Mouse (Mus musculus) ES-Bruce4 (cell line): Measurements from ENCODE around the gene Pear1. TPM values are rescaled to one million over a fixed set of nuclear protein-coding genes. Genes with fewer than 3 reads are reported as not detected.
A peak's percentile ranks its signal among the peaks of the same experiment; 100 is the strongest.

ENCODE experiments used
- H3K27ac ChIP-seq: 2 replicates; pipeline ENCODE4 v1.5.1; 2012; ENCODE audit warnings: low read length, inconsistent platforms; ENCODE audit not compliant: insufficient read depth
- H3K27me3 ChIP-seq: 2 replicates; pipeline ENCODE4 v1.6.1; 2012; ENCODE audit warnings: mild to moderate bottlenecking, low read length, inconsistent platforms; ENCODE audit not compliant: control insufficient read depth, poor library complexity, insufficient read depth, severe bottlenecking
- H3K36me3 ChIP-seq: 2 replicates; pipeline ENCODE4 v1.6.1; 2012; ENCODE audit warnings: inconsistent platforms, mild to moderate bottlenecking, low read length, moderate library complexity; ENCODE audit not compliant: control insufficient read depth, poor library complexity, insufficient read depth, severe bottlenecking
- H3K4me1 ChIP-seq: one replicate; pipeline ENCODE4 v1.8.1; 2011; ENCODE audit warnings: low read length; ENCODE audit not compliant: control insufficient read depth, insufficient read depth
- H3K4me3 ChIP-seq: 2 replicates; pipeline ENCODE4 v1.5.1; 2011; ENCODE audit warnings: low read depth, mild to moderate bottlenecking, low read length
- H3K9ac ChIP-seq: 2 replicates; pipeline ENCODE4 v1.6.1; 2012; ENCODE audit warnings: low read depth, mild to moderate bottlenecking, inconsistent platforms; ENCODE audit not compliant: poor library complexity, severe bottlenecking
- H3K9me3 ChIP-seq: replicated peaks from 2 replicates; pipeline ENCODE4 v1.6.1; 2012; ENCODE audit warnings: mild to moderate bottlenecking, low read length, inconsistent platforms; ENCODE audit not compliant: control insufficient read depth, poor library complexity, insufficient read depth, severe bottlenecking
- CTCF ChIP-seq: IDR thresholded peaks from one replicate; pipeline ENCODE4 v1.8.1; 2011; ENCODE audit warnings: low read depth, low read length
- EP300 ChIP-seq: IDR thresholded peaks from 2 replicates; pipeline ENCODE4 v1.6.1; 2011; ENCODE audit warnings: low read depth, low read length; ENCODE audit not compliant: insufficient read depth
- POLR2A ChIP-seq: IDR thresholded peaks from one replicate; pipeline ENCODE4 v1.8.1; 2011; ENCODE audit warnings: low read length; ENCODE audit not compliant: insufficient read depth
- polyA plus RNA-seq: library from polyadenylated mRNA; stranded (reverse); fragments of >200 nt; gene quantifications from 2 replicates; pipeline ENCODE4 v1.2.4, GENCODE M21; 2011; ENCODE audit warnings: low read depth; ENCODE audit not compliant: missing spikeins, insufficient read depth, insufficient read length

Pear1 gene
- polyA plus RNA-seq, 1 experiment: 1.9 TPM

GRCm38 (mm10) chr3:87838622-87839021 is 14.5 kb upstream of the Pear1 start:
- Histone ChIP-seq H3K9me3 (no peaks in the 10 kb centered on the region), H3K27me3 (no peaks in the 10 kb centered on the region; the same call in 1 of the 2 replicates), H3K36me3 (no peaks in the 10 kb centered on the region), H3K9ac (no peak overlapping the region), H3K27ac (no peak overlapping the region), H3K4me3 (no peak overlapping the region), H3K4me1 (no peaks in the 10 kb centered on the region)
- no peak for TF ChIP-seq POLR2A
- TF ChIP-seq EP300: no peak
- peak; percentile 87 for TF ChIP-seq CTCF

GRCm38 (mm10) chr3:87833482-87833881 is 9.4 kb upstream of the Pear1 start:
- H3K27me3 ChIP-seq: no peaks in the 10 kb centered on the region
- no peak overlapping the region for H3K9ac ChIP-seq
- no peak overlapping the region for H3K27ac ChIP-seq
- no peak overlapping the region for H3K4me3 ChIP-seq
- TF ChIP-seq CTCF (no peak), POLR2A (no peak), EP300 (no peak)
- H3K9me3 ChIP-seq: no peaks in the 10 kb centered on the region
- no peaks in the 10 kb centered on the region for H3K4me1 ChIP-seq
- H3K36me3 ChIP-seq: no peaks in the 10 kb centered on the region

GRCm38 (mm10) chr3:87832109-87832859 is 8.2 kb upstream of the Pear1 start:
- H3K4me1 ChIP-seq: no peaks in the 10 kb centered on the region
- no peak overlapping the region for H3K9ac ChIP-seq
- no peak overlapping the region for H3K27ac ChIP-seq
- no peaks in the 10 kb centered on the region for H3K9me3 ChIP-seq
- no peaks in the 10 kb centered on the region for H3K27me3 ChIP-seq
- no peaks in the 10 kb centered on the region for H3K36me3 ChIP-seq
- TF ChIP-seq POLR2A (no peak), CTCF (no peak), EP300 (no peak)
- H3K4me3 ChIP-seq: no peak overlapping the region

- Histone ChIP-seq H3K9me3 (no peaks in the 10 kb centered on the region), H3K27ac (no peak overlapping the region), H3K36me3 (no peaks in the 10 kb centered on the region), H3K4me1 (no peaks in the 10 kb centered on the region), H3K9ac (no peak overlapping the region), H3K27me3 (no peaks in the 10 kb centered on the region; the same call in 1 of the 2 replicates), H3K4me3 (no peak overlapping the region)
- TF ChIP-seq CTCF (no peak), POLR2A (no peak), EP300 (no peak)
Measured at GRCm38 (mm10) chr3:87829025-87829424, 4.9 kb upstream of the Pear1 start.

- Histone ChIP-seq H3K4me3 (no peak overlapping the region), H3K27ac (no peak overlapping the region), H3K27me3 (no peaks in the 10 kb centered on the region; the same call in 1 of the 2 replicates), H3K9ac (no peak overlapping the region), H3K9me3 (no peaks in the 10 kb centered on the region), H3K4me1 (no peaks in the 10 kb centered on the region), H3K36me3 (no peaks in the 10 kb centered on the region)
- TF ChIP-seq EP300 (no peak), CTCF (no peak), POLR2A (no peak)
Measured at GRCm38 (mm10) chr3:87828435-87828834, 4.3 kb upstream of the Pear1 start.

- Histone ChIP-seq H3K4me3 (no peak overlapping the region), H3K27me3 (no peaks in the 10 kb centered on the region)
Measured at GRCm38 (mm10) chr3:87818226-87818625, 5.9 kb downstream of the Pear1 start.

More at GRCm38 (mm10) chr3:87818226-87818625, 5.9 kb downstream of the Pear1 start:
- Histone ChIP-seq H3K9ac (no peak overlapping the region), H3K36me3 (no peaks in the 10 kb centered on the region), H3K4me1 (no peaks in the 10 kb centered on the region), H3K27ac (no peak overlapping the region), H3K9me3 (no peaks in the 10 kb centered on the region)
- TF ChIP-seq CTCF: no peak
- TF ChIP-seq EP300: no peak
- TF ChIP-seq POLR2A: no peak
